Comparison of ENCODE assay signal across 12 mouse cellular contexts in genomic region chr9:80344451-80345000, GRCm38 (mm10).
"Had no signal": no experiment of that assay in that cellular context is flagged by ENCODE, and none has a peak within 500 bp of the region (broad histone marks: within the 10 kb centered on the region; RNA-seq: fewer than 3 reads in every experiment).

No protein-coding gene starts in this region.

- DNase-seq: kidney, postnatal 14 days; lung, adult 2 months; lung, postnatal 36 days; right cerebral cortex, adult 18-20 months; right cerebral cortex, postnatal 25 days; thymus, postnatal 36 days had no signal

- H3K4me1 ChIP-seq: kidney, embryonic 15.5 days; limb, embryonic 10.5 days; liver, embryonic 15.5 days; midbrain, embryonic 13.5 days had no signal

- H3K4me3 ChIP-seq: kidney, embryonic 15.5 days; limb, embryonic 10.5 days; liver, embryonic 15.5 days; midbrain, embryonic 13.5 days had no signal

- H3K27ac ChIP-seq: kidney, embryonic 15.5 days; limb, embryonic 10.5 days; liver, embryonic 15.5 days; midbrain, embryonic 13.5 days had no signal

- ATAC-seq: lung, postnatal 0 days; midbrain, embryonic 13.5 days had no signal

- H3K9me3 ChIP-seq: kidney, embryonic 15.5 days; limb, embryonic 10.5 days; liver, embryonic 15.5 days; midbrain, embryonic 13.5 days had no signal

- H3K36me3 ChIP-seq: kidney, embryonic 15.5 days; limb, embryonic 10.5 days; liver, embryonic 15.5 days; midbrain, embryonic 13.5 days had no signal

- H3K4me2 ChIP-seq: kidney, embryonic 15.5 days; liver, embryonic 11.5 days; liver, embryonic 15.5 days; midbrain, embryonic 13.5 days had no signal

- H3K27me3 ChIP-seq: kidney, embryonic 15.5 days; liver, embryonic 15.5 days; midbrain, embryonic 13.5 days had no signal

- H3K9ac ChIP-seq: kidney, embryonic 15.5 days; liver, embryonic 15.5 days; midbrain, embryonic 13.5 days had no signal
